Mouse (Mus musculus): Measurements from ENCODE around the gene Scml4. TPM values are rescaled to one million over a fixed set of nuclear protein-coding genes. Genes with fewer than 3 reads are reported as not detected.

Scml4 gene
- polyA plus RNA-seq, 2 experiments, result 0.92 to 1.1 TPM

GRCm38 (mm10) chr10:42832677-42833076, 27.5 kb upstream of the Scml4 start:
- no peak for TF ChIP-seq POLR2A (IDR thresholded peaks at IDR 0.05; ENCODE audit: borderline replicate concordance, extremely low read depth, insufficient read depth, insufficient read length)
- H3K9ac ChIP-seq (ENCODE audit: low read depth, low read length, severe bottlenecking), result no peak overlapping the region
- ATAC-seq (ENCODE audit: low FRiP score, low read depth) (no peak), DNase-seq (ENCODE audit: low spot score) (peak; percentile 37)
- H3K4me1 ChIP-seq (ENCODE audit: control insufficient read depth, insufficient read depth, low read length), result no peaks in the 10 kb centered on the region
- H3K4me2 ChIP-seq (replicated peaks; ENCODE audit: low read depth, low read length, severe bottlenecking), result no peak overlapping the region
- H3K27me3 ChIP-seq (ENCODE audit: control insufficient read depth, insufficient read depth, low read length), result no peaks in the 10 kb centered on the region
- H3K27ac ChIP-seq (replicated peaks; ENCODE audit: low read depth, low read length), result no peak overlapping the region
- WGBS, result 50% methylated on average over 4 of the region's 4 CpGs
- H3K4me3 ChIP-seq (replicated peaks; ENCODE audit: low read length), result no peak overlapping the region
- H3K36me3 ChIP-seq (ENCODE audit: control insufficient read depth, insufficient read depth, low read length), result peaks cover 67% of the 10 kb centered on the region
- no peaks in the 10 kb centered on the region for H3K9me3 ChIP-seq (ENCODE audit: control insufficient read depth, low read length)

- peaks cover 52% of the 10 kb centered on the region for H3K36me3 ChIP-seq (ENCODE audit: control insufficient read depth, insufficient read depth, low read length)
- no peaks in the 10 kb centered on the region for H3K9me3 ChIP-seq (ENCODE audit: control insufficient read depth, low read length)
- no peak overlapping the region for H3K9ac ChIP-seq (ENCODE audit: low read depth, low read length, severe bottlenecking)
- no peak overlapping the region for H3K4me3 ChIP-seq (replicated peaks; ENCODE audit: low read length)
- H3K4me2 ChIP-seq (replicated peaks; ENCODE audit: low read depth, low read length, severe bottlenecking), result no peak overlapping the region
- WGBS, result 89% methylated on average over 4 of the region's 4 CpGs
- H3K4me1 ChIP-seq (ENCODE audit: control insufficient read depth, insufficient read depth, low read length), result no peaks in the 10 kb centered on the region
- ATAC-seq (ENCODE audit: low FRiP score, low read depth) (no peak), DNase-seq (ENCODE audit: low spot score) (no peak)
- no peak overlapping the region for H3K27ac ChIP-seq (replicated peaks; ENCODE audit: low read depth, low read length)
- H3K27me3 ChIP-seq (ENCODE audit: control insufficient read depth, insufficient read depth, low read length), result no peaks in the 10 kb centered on the region
- no peak for TF ChIP-seq POLR2A (IDR thresholded peaks at IDR 0.05; ENCODE audit: borderline replicate concordance, extremely low read depth, insufficient read depth, insufficient read length)
These were observed 26.1 kb upstream of the Scml4 start for GRCm38 (mm10) chr10:42833871-42834727.

GRCm38 (mm10) chr10:42838106-42838505, 22.1 kb upstream of the Scml4 start:
- DNase-seq (ENCODE audit: low spot score) (no peak), ATAC-seq (ENCODE audit: low FRiP score, low read depth) (no peak)
- no peak overlapping the region for H3K4me2 ChIP-seq (replicated peaks; ENCODE audit: low read depth, low read length, severe bottlenecking)
- H3K36me3 ChIP-seq (ENCODE audit: control insufficient read depth, insufficient read depth, low read length), result peaks cover 18% of the 10 kb centered on the region
- TF ChIP-seq POLR2A (IDR thresholded peaks at IDR 0.05; ENCODE audit: borderline replicate concordance, extremely low read depth, insufficient read depth, insufficient read length), result no peak
- H3K9me3 ChIP-seq (ENCODE audit: control insufficient read depth, low read length), result no peaks in the 10 kb centered on the region
- no peak overlapping the region for H3K4me3 ChIP-seq (replicated peaks; ENCODE audit: low read length)
- H3K27me3 ChIP-seq (ENCODE audit: control insufficient read depth, insufficient read depth, low read length), result no peaks in the 10 kb centered on the region
- no peaks in the 10 kb centered on the region for H3K4me1 ChIP-seq (ENCODE audit: control insufficient read depth, insufficient read depth, low read length)
- no peak overlapping the region for H3K9ac ChIP-seq (ENCODE audit: low read depth, low read length, severe bottlenecking)
- WGBS, result 86% methylated on average over 4 of the region's 4 CpGs
- H3K27ac ChIP-seq (replicated peaks; ENCODE audit: low read depth, low read length), result no peak overlapping the region

- ATAC-seq (ENCODE audit: low FRiP score, low read depth) (no peak), DNase-seq (ENCODE audit: low spot score) (no peak)
- 97% methylated on average over 2 of the region's 2 CpGs for WGBS
- Histone ChIP-seq H3K9ac (ENCODE audit: low read depth, low read length, severe bottlenecking) (no peak overlapping the region), H3K27ac (replicated peaks; ENCODE audit: low read depth, low read length) (no peak overlapping the region), H3K36me3 (ENCODE audit: control insufficient read depth, insufficient read depth, low read length) (peaks cover 11% of the 10 kb centered on the region), H3K9me3 (ENCODE audit: control insufficient read depth, low read length) (no peaks in the 10 kb centered on the region), H3K27me3 (ENCODE audit: control insufficient read depth, insufficient read depth, low read length) (no peaks in the 10 kb centered on the region), H3K4me1 (ENCODE audit: control insufficient read depth, insufficient read depth, low read length) (no peaks in the 10 kb centered on the region), H3K4me2 (replicated peaks; ENCODE audit: low read depth, low read length, severe bottlenecking) (no peak overlapping the region), H3K4me3 (replicated peaks; ENCODE audit: low read length) (no peak overlapping the region)
- TF ChIP-seq POLR2A (IDR thresholded peaks at IDR 0.05; ENCODE audit: borderline replicate concordance, extremely low read depth, insufficient read depth, insufficient read length), result no peak
These were observed 21.4 kb upstream of the Scml4 start for GRCm38 (mm10) chr10:42838736-42839135.

GRCm38 (mm10) chr10:42840036-42840435, 20.1 kb upstream of the Scml4 start:
- no peak for TF ChIP-seq POLR2A (IDR thresholded peaks at IDR 0.05; ENCODE audit: borderline replicate concordance, extremely low read depth, insufficient read depth, insufficient read length)
- no peaks in the 10 kb centered on the region for H3K9me3 ChIP-seq (ENCODE audit: control insufficient read depth, low read length)
- peaks cover 7% of the 10 kb centered on the region; the same call in 1 of the 2 replicates for H3K36me3 ChIP-seq (ENCODE audit: control insufficient read depth, insufficient read depth, low read length)
- H3K4me1 ChIP-seq (ENCODE audit: control insufficient read depth, insufficient read depth, low read length), result no peaks in the 10 kb centered on the region
- H3K9ac ChIP-seq (ENCODE audit: low read depth, low read length, severe bottlenecking), result no peak overlapping the region
- ATAC-seq (ENCODE audit: low FRiP score, low read depth) (no peak), DNase-seq (ENCODE audit: low spot score) (no peak)
- WGBS, result 94% methylated on average over 11 of the region's 11 CpGs
- no peak overlapping the region for H3K4me2 ChIP-seq (replicated peaks; ENCODE audit: low read depth, low read length, severe bottlenecking)
- no peak overlapping the region for H3K4me3 ChIP-seq (replicated peaks; ENCODE audit: low read length)
- no peak overlapping the region for H3K27ac ChIP-seq (replicated peaks; ENCODE audit: low read depth, low read length)
- H3K27me3 ChIP-seq (ENCODE audit: control insufficient read depth, insufficient read depth, low read length), result no peaks in the 10 kb centered on the region
